12 mouse cellular contexts compared by ENCODE assay signal in the genomic region with DNA sequence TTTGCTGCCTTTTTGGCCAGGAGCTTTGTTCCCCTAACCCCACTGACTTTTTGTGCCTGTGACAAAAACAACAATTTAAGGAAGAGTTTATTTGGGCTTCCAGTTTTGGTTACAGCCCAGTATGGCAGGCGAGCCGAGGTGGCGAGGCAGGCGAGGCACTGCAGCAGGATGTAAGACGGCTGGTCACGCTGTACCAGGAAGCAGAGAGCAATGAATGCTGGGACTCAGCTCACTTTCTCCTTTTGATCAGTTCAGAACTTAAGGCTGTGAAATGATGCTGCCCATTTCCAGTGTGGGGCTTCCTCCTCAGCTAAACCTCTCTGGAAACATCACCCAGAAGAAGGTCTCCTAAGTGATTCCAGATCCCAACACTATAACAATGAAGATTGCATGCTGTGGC. TPM values are rescaled to one million over a fixed set of nuclear protein-coding genes. Genes with fewer than 3 reads are reported as not detected.
DNase-seq lines count a peak whose midpoint lies in the region; ATAC-seq and TF ChIP-seq lines count a peak whose summit lies in the region.
"Had no signal": no experiment of that assay in that cellular context is flagged by ENCODE, and none has a peak within 500 bp of the region (broad histone marks: within the 10 kb centered on the region; RNA-seq: fewer than 3 reads in every experiment).

No protein-coding gene starts in this region.

- no peaks in the 10 kb centered on the region for H3K27me3 ChIP-seq in spleen, adult 2 months (ENCODE audit: control insufficient read depth, insufficient read depth, low read length)
- H3K27me3 ChIP-seq in intestine, embryonic 15.5 days (replicated peaks), result no peaks in the 10 kb centered on the region
- no peaks in the 10 kb centered on the region for H3K27me3 ChIP-seq in midbrain, embryonic 14.5 days (ENCODE audit: control insufficient read depth, insufficient read depth, low read length)
- H3K27me3 ChIP-seq: forebrain, embryonic 13.5 days; liver, embryonic 12.5 days had no signal

- H3K4me3 ChIP-seq in spleen, adult 2 months (ENCODE audit: extremely low read depth, insufficient read depth, insufficient read length), result no peak overlapping the region
- no peak overlapping the region for H3K4me3 ChIP-seq in intestine, embryonic 15.5 days (replicated peaks)
- no peak overlapping the region for H3K4me3 ChIP-seq in midbrain, embryonic 14.5 days (replicated peaks; ENCODE audit: low read depth, low read length)
- H3K4me3 ChIP-seq: forebrain, embryonic 13.5 days; liver, embryonic 12.5 days had no signal

- 0 out of 2 replicates have a peak, but pooled peaks have one; percentile 26 for ATAC-seq in intestine, embryonic 15.5 days
- ATAC-seq in neutrophil, adult 5-6 weeks (ENCODE audit: extremely low read depth, insufficient number of reproducible peaks, low FRiP score, poor library complexity, severe bottlenecking), result peak; percentile 16; the same call in 1 of the 2 replicates
- no peak for ATAC-seq in midbrain, embryonic 14.5 days (ENCODE audit: low FRiP score, low TSS enrichment)
- ATAC-seq: forebrain, embryonic 13.5 days; hindbrain, embryonic 16.5 days; liver, embryonic 12.5 days had no signal

- H3K9ac ChIP-seq in intestine, embryonic 15.5 days, result no peak overlapping the region
- H3K9ac ChIP-seq in midbrain, embryonic 14.5 days (replicated peaks; ENCODE audit: low read length), result no peak overlapping the region
- H3K9ac ChIP-seq: forebrain, embryonic 13.5 days; liver, embryonic 12.5 days had no signal

- no peaks in the 10 kb centered on the region for H3K9me3 ChIP-seq in intestine, embryonic 15.5 days
- H3K9me3 ChIP-seq in midbrain, embryonic 14.5 days (ENCODE audit: control insufficient read depth, low read length), result no peaks in the 10 kb centered on the region
- H3K9me3 ChIP-seq: forebrain, embryonic 13.5 days; liver, embryonic 12.5 days had no signal

- peak overlapping the region; percentile 24; the same call in 1 of the 2 replicates for H3K27ac ChIP-seq in spleen, adult 2 months (ENCODE audit: insufficient read depth, low read length)
- peak overlapping the region; percentile 70 for H3K27ac ChIP-seq in intestine, embryonic 15.5 days
- no peak overlapping the region for H3K27ac ChIP-seq in midbrain, embryonic 14.5 days (replicated peaks; ENCODE audit: low read depth, low read length)
- H3K27ac ChIP-seq: forebrain, embryonic 13.5 days; liver, embryonic 12.5 days had no signal

- TF ChIP-seq CTCF in spleen, adult 2 months (IDR thresholded peaks at IDR 0.05; ENCODE audit: extremely low read depth, insufficient read depth, insufficient read length, insufficient replicate concordance), result no peak

- no peak for TF ChIP-seq POLR2A in spleen, adult 2 months (IDR thresholded peaks at IDR 0.05; ENCODE audit: low read depth, low read length)

- no peaks in the 10 kb centered on the region for H3K36me3 ChIP-seq in spleen, adult 2 months (ENCODE audit: control insufficient read depth, insufficient read depth, low read length)
- H3K36me3 ChIP-seq in intestine, embryonic 15.5 days, result no peaks in the 10 kb centered on the region
- no peaks in the 10 kb centered on the region for H3K36me3 ChIP-seq in midbrain, embryonic 14.5 days (ENCODE audit: control insufficient read depth, insufficient read depth, low read length)
- H3K36me3 ChIP-seq: liver, embryonic 12.5 days had no signal

- H3K4me2 ChIP-seq in intestine, embryonic 15.5 days (replicated peaks), result no peak overlapping the region
- H3K4me2 ChIP-seq in midbrain, embryonic 14.5 days (ENCODE audit: low read length), result no peak overlapping the region
- H3K4me2 ChIP-seq: forebrain, embryonic 13.5 days; liver, embryonic 12.5 days had no signal

- H3K4me1 ChIP-seq in spleen, adult 2 months (ENCODE audit: control insufficient read depth, insufficient read depth, insufficient read length), result peaks cover 5% of the 10 kb centered on the region; the same call in 1 of the 2 replicates
- H3K4me1 ChIP-seq in intestine, embryonic 15.5 days (replicated peaks), result peaks cover 5% of the 10 kb centered on the region; the same call in 1 of the 2 replicates
- no peaks in the 10 kb centered on the region for H3K4me1 ChIP-seq in midbrain, embryonic 14.5 days (ENCODE audit: control insufficient read depth, insufficient read depth, low read length)
- H3K4me1 ChIP-seq: liver, embryonic 12.5 days had no signal

- DNase-seq in embryo, embryonic 10.5 days (ENCODE audit: low spot score), result peak; percentile 7
- DNase-seq in embryo, embryonic 9.5 days (ENCODE audit: extremely low spot score), result no peak
- DNase-seq in spleen, adult 2 months (ENCODE audit: low read depth in 1 of 2, low spot score in 2 of 2), result peak in 1 of 2 experiments; percentile 32
- no peak for DNase-seq in spleen, adult 18-20 months
- no peak for DNase-seq in layer of hippocampus, adult 18-20 months (ENCODE audit: low spot score in 2 of 2)
- DNase-seq in midbrain, embryonic 14.5 days, result no peak
- DNase-seq: right cerebral cortex, postnatal 4 days had no signal

- 44% methylated on average over 6 of the region's 6 CpGs for WGBS in spleen, adult 2 months
- 44% methylated on average over 6 of the region's 6 CpGs for WGBS in intestine, embryonic 15.5 days
- 75% methylated on average over 6 of the region's 6 CpGs for WGBS in midbrain, embryonic 14.5 days

RNA-seq across cellular contexts. Expression of gene Tmsb10, which starts 23.3 kb away (rescaled TPM):
- 143 TPM in 2 replicates for polyA plus RNA-seq in spleen, adult 2 months (2012; rRNA removed)
- 1,739 and 2,151 TPM in 2 replicates for polyA plus RNA-seq in intestine, embryonic 15.5 days (2015; fragmentation: Nextera tagmentation; extraction: Ambion mirVana)
- 879 and 1,181 TPM in 2 replicates for total RNA-seq in neutrophil, adult 5-6 weeks (2017)
- 100 to 1,000 TPM; 264 to 325 TPM for total RNA-seq in layer of hippocampus, adult 18-20 months (2021)
- polyA plus RNA-seq in midbrain, embryonic 14.5 days (2014; fragmentation: Nextera tagmentation; extraction: Ambion mirVana), result 5,692 and 7,005 TPM in 2 replicates

Comparison
In these comparisons a context has a peak if more than half of its experiments do, and no peak if none do; other contexts are left out.
1. RNA of gene Tmsb10, which starts 23.3 kb away (polyA plus RNA-seq): 5,692 to 7,005 TPM in midbrain, embryonic 14.5 days and 1,739 to 2,151 TPM in intestine, embryonic 15.5 days; 143 TPM in spleen, adult 2 months; every median in the first group is over 10 times any median in the second.